8 mouse cellular contexts compared by ENCODE assay signal in the genomic region with DNA sequence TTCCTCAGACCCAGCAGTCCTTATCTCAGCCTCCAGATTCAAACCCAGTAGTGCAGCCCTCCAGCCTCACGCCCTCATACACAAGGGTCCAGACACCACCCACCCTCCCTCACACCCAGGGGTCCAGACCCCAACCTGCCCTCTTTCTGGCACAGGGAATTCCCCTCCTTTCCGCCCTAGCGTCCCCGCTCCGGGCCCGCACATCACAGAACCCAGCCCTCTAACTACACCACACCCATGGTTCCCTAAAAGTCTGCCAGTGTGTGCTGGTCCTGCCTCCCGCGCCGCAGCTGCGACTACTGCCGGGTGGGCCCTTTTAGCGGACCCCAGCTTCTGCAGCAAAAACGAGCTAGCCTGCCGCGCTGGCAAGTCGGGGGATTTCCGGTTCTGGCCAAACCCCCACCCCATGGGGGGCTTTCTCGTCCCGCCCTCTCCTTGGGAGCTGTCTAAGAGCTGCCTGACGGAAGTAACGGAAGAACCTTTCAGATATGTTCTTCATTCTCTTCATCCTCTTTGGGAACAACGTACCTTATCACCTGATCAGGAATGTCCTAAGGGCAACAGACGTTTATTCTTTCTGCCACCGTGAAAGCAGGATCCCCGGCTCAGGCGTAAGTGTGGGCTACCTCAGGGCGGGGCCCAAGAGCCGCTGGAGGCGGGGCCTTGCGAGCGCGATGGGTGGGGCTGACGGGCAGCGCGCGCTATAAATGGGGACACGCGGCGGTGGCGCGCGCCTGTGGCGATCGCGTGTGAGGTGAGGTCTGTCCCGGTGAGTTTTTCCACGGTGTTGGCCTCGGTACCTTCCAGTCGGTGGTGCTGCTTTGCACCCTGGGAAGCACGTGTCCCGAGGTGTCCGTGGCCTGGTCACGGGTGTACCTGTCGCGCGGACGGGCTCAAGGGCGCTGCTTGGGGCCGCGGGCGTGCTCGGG. TPM values are rescaled to one million over a fixed set of nuclear protein-coding genes. Genes with fewer than 3 reads are reported as not detected.
DNase-seq lines count a peak whose midpoint lies in the region; ATAC-seq and TF ChIP-seq lines count a peak whose summit lies in the region.

A gene (minus strand): TSS at position 641 of the 929 bp plus-strand sequence.
A gene (plus strand): TSS at position 668 of the 929 bp plus-strand sequence.

- peak within 1 kb of the TSS; percentile 65 for H3K9ac ChIP-seq in ES-Bruce4 (ENCODE audit: low read depth, poor library complexity, severe bottlenecking)
- peak within 1 kb of the TSS; percentile 93 for H3K9ac ChIP-seq in forebrain, embryonic 13.5 days
- H3K9ac ChIP-seq in liver, postnatal 0 days (replicated peaks): peak within 1 kb of the TSS; percentile 84
- peak within 1 kb of the TSS; percentile 90 for H3K9ac ChIP-seq in neural tube, embryonic 14.5 days (replicated peaks; ENCODE audit: low read depth, low read length)

- under 1% methylated on average over 62 of the region's 62 CpGs for WGBS in forebrain, embryonic 13.5 days
- under 1% methylated on average over 62 of the region's 62 CpGs for WGBS in large intestine, adult 2 months
- under 1% methylated on average over 62 of the region's 62 CpGs for WGBS in liver, postnatal 0 days (ENCODE audit: insufficient replicate concordance)
- under 1% methylated on average over 62 of the region's 62 CpGs for WGBS in neural tube, embryonic 14.5 days

- TF ChIP-seq CTCF in ES-Bruce4 (IDR thresholded peaks at IDR 0.05; ENCODE audit: low read depth, low read length): no peak
- TF ChIP-seq CTCF in liver, postnatal 0 days (IDR thresholded peaks at IDR 0.05; ENCODE audit: low read depth): 0 out of 2 replicates have a peak, but pooled peaks have one; percentile 2

- intact Hi-C loops in heart, postnatal 10 days (cut with DNase I): loop anchor here (5.0 to 10.0 kb wide), 3 partner anchors 301 to 802 kb away; a partner anchor contains a TSS

- H3K27ac ChIP-seq in ES-Bruce4 (ENCODE audit: insufficient read depth, low read length): peak within 1 kb of the TSS; percentile 31
- peak within 1 kb of the TSS; percentile 90 for H3K27ac ChIP-seq in forebrain, embryonic 13.5 days
- peak within 1 kb of the TSS; percentile 81 for H3K27ac ChIP-seq in liver, postnatal 0 days (ENCODE audit: low read depth)
- H3K27ac ChIP-seq in neural tube, embryonic 14.5 days (ENCODE audit: low read depth, low read length): peak within 1 kb of the TSS; percentile 91

- peak within 1 kb of the TSS; percentile 72 for H3K4me3 ChIP-seq in ES-Bruce4 (ENCODE audit: low read depth, low read length)
- H3K4me3 ChIP-seq in forebrain, embryonic 13.5 days: peak within 1 kb of the TSS; percentile 92
- peak within 1 kb of the TSS; percentile 84 for H3K4me3 ChIP-seq in liver, postnatal 0 days (ENCODE audit: low read depth, low read length)
- peak within 1 kb of the TSS; percentile 78 for H3K4me3 ChIP-seq in neural tube, embryonic 14.5 days (ENCODE audit: low read depth, low read length)

- DNase-seq in heart, postnatal 10 days: peak; percentile 94 to 95
- peak; percentile 67 for DNase-seq in large intestine, adult 2 months (ENCODE audit: low read depth, low spot score)
- DNase-seq in liver, postnatal 0 days: peak; percentile 92
- peak; percentile 97 for DNase-seq in testis, postnatal 10 days (ENCODE audit: low spot score)

- peaks cover 35% of the 10 kb centered on the region for H3K36me3 ChIP-seq in ES-Bruce4 (ENCODE audit: control insufficient read depth, insufficient read depth, low read length, poor library complexity, severe bottlenecking)
- peaks cover 30% of the 10 kb centered on the region for H3K36me3 ChIP-seq in forebrain, embryonic 13.5 days (ENCODE audit: poor library complexity, severe bottlenecking)
- H3K36me3 ChIP-seq in liver, postnatal 0 days (replicated peaks; ENCODE audit: insufficient read depth, low read length): peaks cover 17% of the 10 kb centered on the region
- H3K36me3 ChIP-seq in neural tube, embryonic 14.5 days (ENCODE audit: control insufficient read depth, insufficient read depth, low read length): peaks cover 18% of the 10 kb centered on the region

- no peaks in the 10 kb centered on the region for H3K4me1 ChIP-seq in ES-Bruce4 (ENCODE audit: control insufficient read depth, insufficient read depth, low read length)
- peaks cover 35% of the 10 kb centered on the region for H3K4me1 ChIP-seq in forebrain, embryonic 13.5 days
- peaks cover 18% of the 10 kb centered on the region for H3K4me1 ChIP-seq in liver, postnatal 0 days (ENCODE audit: insufficient read depth)
- H3K4me1 ChIP-seq in neural tube, embryonic 14.5 days (ENCODE audit: control insufficient read depth, insufficient read depth, low read length): peaks cover 17% of the 10 kb centered on the region; the same call in 1 of the 2 replicates

- H3K9me3 ChIP-seq in ES-Bruce4 (replicated peaks; ENCODE audit: control insufficient read depth, insufficient read depth, low read length, poor library complexity, severe bottlenecking): no peaks in the 10 kb centered on the region
- no peaks in the 10 kb centered on the region for H3K9me3 ChIP-seq in forebrain, embryonic 13.5 days (replicated peaks)
- no peaks in the 10 kb centered on the region for H3K9me3 ChIP-seq in liver, postnatal 0 days (ENCODE audit: low read length)
- no peaks in the 10 kb centered on the region for H3K9me3 ChIP-seq in neural tube, embryonic 14.5 days (ENCODE audit: control insufficient read depth, low read length)

- no peaks in the 10 kb centered on the region for H3K27me3 ChIP-seq in ES-Bruce4 (ENCODE audit: control insufficient read depth, insufficient read depth, low read length, poor library complexity, severe bottlenecking)
- no peaks in the 10 kb centered on the region for H3K27me3 ChIP-seq in forebrain, embryonic 13.5 days
- no peaks in the 10 kb centered on the region for H3K27me3 ChIP-seq in liver, postnatal 0 days (ENCODE audit: insufficient read depth, low read length)
- no peaks in the 10 kb centered on the region for H3K27me3 ChIP-seq in neural tube, embryonic 14.5 days (ENCODE audit: control insufficient read depth, insufficient read depth, low read length)

- peak; percentile 99 for TF ChIP-seq POLR2A in ES-Bruce4 (IDR thresholded peaks at IDR 0.05; ENCODE audit: insufficient read depth, low read length)

- TF ChIP-seq EP300 in ES-Bruce4 (IDR thresholded peaks at IDR 0.05; ENCODE audit: insufficient read depth, low read depth, low read length): no peak
- peak; percentile 87 for TF ChIP-seq EP300 in liver, postnatal 0 days (IDR thresholded peaks at IDR 0.05; ENCODE audit: low read depth)

- ATAC-seq in cerebellum, adult (ENCODE audit: insufficient number of reproducible peaks, low FRiP score, low TSS enrichment): peak; percentile 89
- ATAC-seq in forebrain, embryonic 13.5 days: peak; percentile 85
- ATAC-seq in liver, postnatal 0 days: peak; percentile 93
- peak; percentile 85 for ATAC-seq in neural tube, embryonic 14.5 days (ENCODE audit: low read depth)

- H3K4me2 ChIP-seq in forebrain, embryonic 13.5 days: peak within 1 kb of the TSS; percentile 82
- H3K4me2 ChIP-seq in liver, postnatal 0 days (ENCODE audit: low read depth, low read length): peak within 1 kb of the TSS; percentile 88
- peak within 1 kb of the TSS; percentile 70 for H3K4me2 ChIP-seq in neural tube, embryonic 14.5 days (ENCODE audit: low read depth, low read length)

RNA-seq across cellular contexts. Expression of the first gene that starts in this region (rescaled TPM):
- 0.65 and 1.3 TPM in 2 replicates for polyA plus RNA-seq in ES-Bruce4 (2011; ENCODE audit: insufficient read depth, insufficient read length, low read depth, missing spikeins)
- 1.3 and 1.4 TPM in 2 replicates for polyA plus RNA-seq in forebrain, embryonic 13.5 days (2015; fragmentation: Nextera tagmentation; extraction: Ambion mirVana)
- total RNA-seq in heart, postnatal 10 days (2021): under 1 TPM; 0.47 to 0.53 TPM
- 1.3 and 2.1 TPM in 2 replicates for polyA plus RNA-seq in large intestine, adult 2 months (2012; rRNA removed)
- 0.51 and 0.54 TPM in 2 replicates for polyA plus RNA-seq in liver, postnatal 0 days (2015; fragmentation: Nextera tagmentation; extraction: Ambion mirVana)
- 1.5 and 1.6 TPM in 2 replicates for polyA plus RNA-seq in neural tube, embryonic 14.5 days (2014; fragmentation: Nextera tagmentation; extraction: Ambion mirVana)

RNA-seq across cellular contexts. Expression of the second gene that starts in this region (rescaled TPM):
- 76.7 and 89.3 TPM in 2 replicates for polyA plus RNA-seq in ES-Bruce4 (2011; ENCODE audit: insufficient read depth, insufficient read length, low read depth, missing spikeins)
- polyA plus RNA-seq in forebrain, embryonic 13.5 days (2015; fragmentation: Nextera tagmentation; extraction: Ambion mirVana): 172 and 212 TPM in 2 replicates
- total RNA-seq in heart, postnatal 10 days (2021): 10 to 100 TPM; 34.9 to 42.1 TPM
- polyA plus RNA-seq in large intestine, adult 2 months (2012; rRNA removed): 57.0 and 72.3 TPM in 2 replicates
- 18.8 and 20.6 TPM in 2 replicates for polyA plus RNA-seq in liver, postnatal 0 days (2015; fragmentation: Nextera tagmentation; extraction: Ambion mirVana)
- polyA plus RNA-seq in neural tube, embryonic 14.5 days (2014; fragmentation: Nextera tagmentation; extraction: Ambion mirVana): 164 and 180 TPM in 2 replicates

Comparison
In these comparisons a context has a peak if more than half of its experiments do, and no peak if none do; other contexts are left out.
1. Peak in every context shown above with its lines: DNase-seq, ATAC-seq, H3K4me3 ChIP-seq and H3K27ac ChIP-seq.
2. H3K27ac ChIP-seq: peak in every context shown above with its lines; median percentile 91 in neural tube, embryonic 14.5 days; 90 in forebrain, embryonic 13.5 days; 81 in liver, postnatal 0 days; 31 in ES-Bruce4.